Mouse (Mus musculus) cerebellum, adult 11 months (tissue): ENCODE data around the gene Rhou.

Experiments used
- DNase-seq: peaks from one replicate; pipeline ENCODE4 v3.0.0; 2022

Gene Rhou

DNA sequence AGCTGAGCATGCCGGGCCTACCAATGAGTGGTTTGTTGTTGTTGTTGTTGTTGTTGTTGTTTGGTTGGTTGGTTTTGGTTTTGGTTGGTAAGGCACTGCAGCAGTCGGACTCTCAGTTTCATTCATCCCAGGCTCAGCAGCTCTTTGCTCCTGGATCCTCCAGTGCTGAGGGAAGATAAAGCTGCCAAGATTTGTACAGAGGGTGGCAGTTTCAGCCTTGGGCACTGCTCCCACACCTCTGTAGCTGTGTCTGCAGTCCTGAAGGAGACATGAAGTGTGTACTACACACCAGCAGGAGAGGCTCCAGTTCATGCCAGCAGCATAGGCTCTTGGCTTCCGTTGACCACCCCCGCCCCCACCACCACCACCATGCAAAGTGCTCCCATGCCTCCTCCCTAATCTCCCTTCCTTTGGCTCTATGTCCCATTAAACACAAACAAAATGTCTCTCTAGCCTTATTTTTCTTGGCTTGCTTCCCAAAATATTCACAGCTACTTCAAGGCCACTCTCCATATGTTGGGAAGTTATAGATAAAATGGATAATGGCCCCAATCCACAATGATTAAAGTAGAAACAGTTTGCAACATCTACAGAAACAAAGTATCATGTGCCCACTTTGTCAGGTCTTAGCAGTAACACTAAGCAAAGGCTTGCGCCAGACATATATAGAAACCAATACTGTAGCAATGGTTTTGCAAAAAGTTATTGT lies 2.2 kb upstream of the Rhou start:
- DNase-seq: no peak

DNA sequence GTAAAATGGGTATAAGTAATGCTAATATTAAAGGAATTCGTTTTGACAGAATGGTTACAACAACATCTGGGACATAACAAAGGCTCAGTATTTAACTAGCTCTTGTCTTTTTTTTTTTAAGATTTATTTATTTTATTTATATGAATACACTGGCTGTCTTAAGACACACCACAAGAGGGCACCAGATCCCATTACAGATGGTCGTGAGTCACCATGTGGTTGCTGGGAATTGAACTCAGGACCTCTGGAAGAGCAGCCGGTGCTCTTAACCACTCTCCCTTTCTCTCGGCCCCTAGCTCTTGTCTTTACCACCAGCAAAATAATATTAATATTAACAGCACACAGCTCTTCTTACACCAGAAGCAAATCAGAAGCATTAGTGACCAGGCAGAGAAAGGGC lies 1.1 kb upstream of the Rhou start:
- no peak for DNase-seq

DNA sequence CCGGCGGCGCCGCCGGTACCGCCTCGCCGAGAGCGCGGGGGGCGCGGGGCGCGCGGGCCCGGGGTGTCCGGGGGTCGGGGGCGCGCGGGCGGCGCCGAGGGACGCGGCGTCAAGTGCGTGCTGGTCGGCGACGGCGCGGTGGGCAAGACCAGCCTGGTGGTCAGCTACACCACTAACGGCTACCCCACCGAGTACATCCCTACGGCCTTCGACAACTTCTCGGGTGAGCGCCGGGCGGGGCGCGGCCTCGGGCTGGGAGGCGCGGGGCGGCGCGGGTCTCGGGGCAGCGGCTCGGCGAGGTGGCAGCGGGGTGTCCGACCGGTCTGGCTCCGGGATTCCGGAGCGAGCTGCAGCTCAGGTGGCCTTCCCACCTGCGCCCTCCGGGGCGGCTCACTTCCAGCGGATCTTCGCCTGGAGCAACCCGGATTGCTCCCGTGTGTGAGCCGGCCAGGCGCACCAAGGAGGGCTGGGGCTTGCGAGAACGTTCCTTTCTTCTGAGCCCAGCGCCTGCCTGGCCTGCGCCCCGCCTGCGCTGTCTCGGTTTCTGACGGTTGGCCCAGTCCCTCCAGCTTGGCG lies 353 bp downstream of the Rhou start:
- DNase-seq: peak; percentile 53

DNA sequence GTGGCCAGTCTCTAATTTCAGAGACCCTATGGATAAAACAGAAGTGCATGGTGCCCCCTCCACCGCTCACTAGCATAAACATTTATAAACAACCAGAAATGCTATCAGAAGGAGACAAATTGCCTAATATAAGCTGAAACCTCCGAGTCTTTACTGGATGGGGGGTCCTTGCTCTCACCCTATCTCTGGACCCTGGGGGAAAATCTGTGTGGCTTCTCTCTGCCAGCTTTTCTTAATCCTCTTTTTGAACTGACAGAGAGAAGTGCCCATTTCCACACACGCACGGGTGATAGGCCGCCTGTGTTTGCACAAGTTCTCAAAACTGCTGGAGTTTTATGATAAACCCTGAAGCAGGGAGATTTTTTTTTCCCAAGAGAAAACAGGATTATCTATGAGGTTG lies 1.0 kb downstream of the Rhou start:
- DNase-seq: no peak

DNA sequence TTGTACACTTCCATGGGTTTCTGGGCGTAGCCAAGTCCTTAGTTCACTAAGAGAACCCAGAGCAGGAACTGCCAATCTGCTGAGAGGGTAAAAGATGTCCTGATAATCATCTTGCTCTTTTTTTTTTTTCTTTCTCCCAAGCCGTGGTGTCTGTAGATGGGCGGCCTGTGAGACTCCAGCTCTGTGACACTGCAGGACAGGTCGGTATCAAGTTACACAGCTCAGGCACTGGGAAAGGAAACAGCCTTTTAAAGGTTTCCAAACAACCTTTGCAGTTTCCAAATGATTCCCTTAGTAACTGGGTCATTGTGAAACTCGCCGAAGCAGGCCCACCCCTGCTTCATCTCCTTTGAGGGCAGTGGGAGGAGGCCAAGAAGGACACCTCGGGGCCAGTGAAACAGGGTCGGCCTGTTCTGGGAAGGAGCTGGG lies 1.6 kb downstream of the Rhou start:
- no peak for DNase-seq

DNA sequence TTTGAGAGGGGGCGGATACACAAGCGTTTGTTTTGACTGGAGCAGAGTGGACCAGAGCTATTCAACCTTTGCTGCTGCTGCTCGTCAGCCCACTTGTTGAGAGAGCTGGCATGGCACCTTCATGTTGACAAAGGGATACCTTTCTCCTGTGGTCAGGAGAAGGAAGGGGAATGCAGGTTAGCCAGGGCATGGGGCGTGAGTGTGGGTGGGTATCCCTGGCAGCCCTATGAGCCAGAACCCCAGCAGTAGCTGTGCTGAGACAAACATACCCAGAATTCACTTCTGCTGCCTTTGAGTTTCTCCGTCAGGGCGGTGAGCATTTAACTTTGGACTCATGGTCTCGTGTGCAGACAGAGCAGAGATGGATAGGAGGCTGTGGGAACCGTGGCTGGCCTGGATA lies 4.1 kb downstream of the Rhou start:
- DNase-seq: no peak

DNA sequence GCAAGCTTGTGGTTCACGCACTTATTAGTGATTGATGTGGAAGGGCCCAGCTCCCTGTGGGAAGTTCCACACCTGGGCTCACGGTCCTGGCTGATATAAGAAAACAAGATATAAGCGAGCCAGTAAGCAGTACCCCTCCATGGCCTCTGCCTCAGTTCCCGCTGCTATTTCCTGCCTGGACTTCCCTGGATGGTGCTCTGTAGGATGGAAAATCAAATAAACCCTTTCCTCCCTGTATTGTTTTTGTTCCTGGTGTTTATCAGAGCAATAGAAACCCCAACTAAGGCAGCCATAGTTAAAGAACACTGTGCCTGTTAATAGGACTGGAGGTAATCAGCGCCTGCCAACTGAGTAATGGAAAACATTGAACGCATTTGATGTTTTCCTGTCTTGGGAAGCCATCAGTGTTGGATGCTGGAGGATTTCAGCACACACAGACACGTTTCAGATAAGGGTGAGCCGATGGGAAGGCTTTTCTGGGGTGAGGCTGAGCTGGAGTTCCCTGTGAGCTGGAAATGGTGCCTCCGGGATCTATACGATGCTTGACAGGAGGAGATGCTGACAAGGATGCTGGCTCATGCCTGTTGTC lies 5.8 kb downstream of the Rhou start:
- DNase-seq: no peak

DNA sequence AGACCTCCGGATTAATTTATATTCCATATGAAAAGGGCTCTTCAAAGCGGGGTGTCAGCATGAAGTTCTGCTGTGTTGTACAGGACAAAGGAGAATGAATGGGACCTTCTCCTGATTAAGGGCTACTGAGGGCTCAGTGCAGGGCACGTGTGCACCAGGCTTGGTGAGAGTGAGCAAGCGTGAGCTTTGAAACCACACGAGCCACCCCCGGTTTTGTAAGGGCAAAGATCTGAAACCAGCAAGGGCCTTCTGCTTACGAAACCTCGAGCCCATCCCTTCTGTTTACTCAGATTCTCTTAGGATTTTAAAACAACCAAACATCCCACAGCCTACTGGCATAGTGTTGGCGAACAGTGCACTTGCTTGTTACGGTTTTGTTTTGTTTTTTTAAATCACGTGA lies 7.8 kb downstream of the Rhou start:
- no peak for DNase-seq

DNA sequence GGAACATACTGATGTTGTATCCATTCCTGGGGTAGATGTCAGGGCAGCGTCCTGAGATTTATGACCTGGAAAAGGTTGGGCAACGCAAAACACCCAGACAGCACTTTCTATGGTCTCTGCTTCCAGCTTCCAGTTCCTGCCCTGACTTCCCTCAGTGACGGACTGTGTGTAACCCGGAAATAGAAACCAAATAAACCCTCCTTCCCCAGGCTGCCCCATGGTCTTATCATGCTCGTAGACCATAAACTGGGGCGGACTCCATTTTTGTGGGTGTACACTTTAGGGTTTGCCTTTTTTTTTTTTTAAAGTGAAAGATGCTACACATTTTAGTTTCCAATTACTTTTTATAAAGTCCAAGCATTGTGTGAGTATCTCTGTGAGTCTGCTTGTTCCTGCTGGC lies 11.9 kb downstream of the Rhou start:
- DNase-seq: no peak

DNA sequence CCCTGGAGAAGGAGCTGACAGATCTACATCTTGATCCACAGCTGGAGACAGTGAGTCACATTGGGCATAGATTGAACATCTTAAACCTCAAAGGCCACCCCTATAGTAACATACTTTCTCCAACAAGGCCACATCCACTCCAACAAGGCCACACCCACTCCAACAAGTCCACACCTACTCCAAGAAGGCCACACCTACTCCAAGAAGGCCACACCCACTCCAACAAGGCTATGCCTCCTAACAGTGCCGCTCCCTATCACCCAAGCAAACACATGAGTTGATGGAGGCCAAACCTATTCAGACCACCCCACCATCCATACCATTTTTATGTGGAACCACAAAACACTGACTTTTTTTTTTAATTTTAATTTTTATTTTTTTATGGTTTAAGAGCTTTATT lies 13.1 kb downstream of the Rhou start:
- DNase-seq: no peak

DNA sequence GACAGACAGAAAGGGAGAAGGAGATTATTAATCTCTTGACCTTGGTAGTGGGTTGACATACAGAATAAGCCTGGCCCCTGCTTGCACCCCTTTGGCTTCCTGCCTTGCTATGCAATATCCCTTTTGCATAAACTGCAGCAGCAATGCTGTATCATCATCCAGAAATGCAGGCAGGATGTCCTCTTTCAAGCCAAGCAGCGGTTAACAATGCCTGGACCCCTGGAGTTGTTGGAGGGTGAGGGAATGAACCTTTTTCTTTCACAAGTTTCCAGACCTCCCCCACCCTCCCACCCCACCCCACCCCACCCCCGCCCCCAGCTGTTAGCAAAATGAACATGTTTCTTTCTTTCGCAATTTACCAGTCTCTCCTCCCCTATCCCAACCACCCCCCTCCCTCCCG lies 15.0 kb downstream of the Rhou start:
- DNase-seq: no peak

DNA sequence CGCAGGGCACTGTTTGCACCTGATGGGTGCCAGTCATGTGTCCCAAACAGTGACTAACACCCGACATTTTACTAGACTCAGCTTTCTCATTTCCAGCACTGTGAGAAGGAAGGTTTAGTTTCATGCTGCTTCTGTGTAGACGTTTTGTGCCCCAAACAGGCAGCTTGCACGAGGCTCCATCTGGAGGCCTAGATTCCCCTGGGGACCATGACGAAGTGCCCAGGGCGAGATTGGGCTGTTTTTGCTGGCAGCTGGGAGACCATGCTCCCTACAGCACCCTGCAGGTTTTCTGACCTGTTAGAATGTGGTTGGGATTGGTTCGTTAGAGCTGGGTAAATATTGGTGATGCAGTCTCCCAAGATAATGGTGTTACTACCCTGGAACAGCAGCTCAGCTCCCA lies 17.0 kb downstream of the Rhou start:
- no peak for DNase-seq

DNA sequence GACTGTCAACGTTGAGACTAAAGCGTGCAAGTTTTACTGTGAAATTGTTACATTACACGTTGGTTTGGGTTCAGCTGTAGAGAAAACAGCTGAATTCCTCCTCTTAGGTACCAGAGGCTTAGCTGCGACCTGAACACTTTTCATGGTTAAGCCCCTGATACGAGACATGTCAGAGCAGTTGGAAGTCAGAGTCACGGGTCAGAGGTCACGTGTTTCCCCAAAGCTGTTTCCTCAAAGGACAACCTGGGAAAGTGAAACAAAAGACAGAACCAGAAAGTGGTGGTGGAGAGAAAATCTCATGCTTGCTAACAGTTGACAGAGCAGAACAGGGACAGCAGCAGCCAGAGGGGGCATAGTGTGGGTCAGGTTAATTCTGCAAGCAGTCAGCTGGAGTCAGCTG lies 17.7 kb downstream of the Rhou start:
- DNase-seq: no peak

DNA sequence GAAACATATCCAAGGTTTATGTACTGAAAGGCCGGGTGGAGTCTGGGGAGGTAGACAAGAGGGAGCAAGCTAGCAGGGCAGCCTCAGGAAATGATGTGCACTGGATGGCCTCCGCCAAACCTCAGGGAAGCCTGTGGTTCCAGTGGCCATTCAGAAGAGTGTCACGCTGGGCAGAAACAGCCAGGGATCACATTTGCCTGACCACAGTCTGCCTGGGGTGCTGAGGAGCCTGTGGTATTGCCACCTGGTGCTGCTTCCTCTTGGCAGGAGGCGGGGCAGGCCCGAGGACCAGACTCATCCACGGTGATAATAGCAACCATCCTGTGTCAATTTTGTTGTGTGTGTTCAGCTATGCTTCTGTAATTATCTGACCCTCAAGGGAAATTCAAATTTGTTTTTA lies 18.9 kb downstream of the Rhou start:
- DNase-seq: no peak

DNA sequence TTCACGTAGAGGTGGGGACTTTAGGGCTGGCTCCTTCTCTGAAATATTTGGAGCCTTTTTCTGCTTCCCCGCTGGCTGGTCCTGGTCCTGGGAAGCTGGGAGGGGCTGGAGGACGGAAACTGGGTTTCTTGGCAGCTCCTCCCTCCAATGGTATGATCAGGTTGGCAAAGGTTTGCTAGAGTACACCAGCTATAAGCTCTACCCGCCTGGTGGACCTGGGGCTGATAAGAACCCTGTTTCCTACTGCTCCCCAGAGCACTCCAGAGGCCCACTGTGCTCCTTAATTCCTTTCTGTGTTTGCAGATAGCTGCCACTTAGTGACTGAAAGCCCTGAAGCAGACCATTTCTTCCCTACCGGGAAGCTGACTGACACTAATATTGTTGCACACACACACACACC lies 21.9 kb downstream of the Rhou start:
- no peak for DNase-seq

DNA sequence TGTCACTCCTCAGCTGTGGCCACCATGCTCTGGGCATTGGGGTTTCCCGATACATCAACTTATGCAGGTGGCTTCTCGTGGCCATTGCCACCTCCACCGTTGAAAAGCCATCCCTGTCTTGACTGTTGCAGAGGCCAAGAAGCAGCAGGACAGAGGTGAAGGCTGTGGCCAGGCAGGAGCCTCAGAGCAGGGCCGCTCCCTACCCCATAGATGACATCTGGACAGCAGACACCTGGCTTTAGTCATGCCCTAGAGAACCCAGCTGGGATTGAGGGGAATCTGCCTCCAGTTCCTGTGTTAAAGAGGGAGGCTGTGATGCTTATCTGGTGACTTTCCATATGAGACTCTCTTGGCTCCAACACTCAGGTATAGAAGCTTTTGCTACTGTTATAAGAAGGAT lies 24.7 kb downstream of the Rhou start:
- DNase-seq: no peak

DNA sequence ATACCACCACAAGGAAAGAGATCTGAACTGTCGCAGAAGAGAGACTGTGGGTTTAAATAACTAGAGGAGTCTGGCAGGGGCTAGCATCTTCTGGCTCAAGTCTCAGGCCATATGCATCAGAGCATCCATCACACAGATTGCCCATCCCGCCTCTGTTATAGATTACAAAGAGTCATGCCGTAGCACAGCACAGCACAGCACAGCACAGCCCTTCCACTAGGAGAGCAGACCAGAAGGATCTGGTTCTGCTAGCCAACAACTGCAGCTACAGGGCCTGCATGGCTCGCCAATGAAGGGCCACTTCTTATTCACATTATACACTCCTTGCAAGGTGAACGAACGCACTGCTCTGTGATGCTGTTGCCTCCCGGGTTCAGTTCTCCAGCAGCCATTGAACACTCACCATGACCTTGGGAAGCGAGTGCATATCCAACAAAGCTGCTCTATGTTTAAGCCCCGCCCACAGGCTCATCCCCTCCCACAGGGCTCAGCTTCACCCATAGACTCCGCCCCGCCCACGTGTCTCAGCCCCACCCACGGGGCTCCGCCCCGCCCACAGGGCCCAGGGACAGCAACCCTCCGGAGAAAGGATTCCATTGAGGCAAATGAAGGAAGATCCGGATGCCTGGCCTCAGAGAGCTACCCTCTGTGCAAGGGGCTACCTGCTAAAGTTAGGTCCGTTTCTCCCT lies 28.5 kb downstream of the Rhou start:
- DNase-seq: no peak

DNA sequence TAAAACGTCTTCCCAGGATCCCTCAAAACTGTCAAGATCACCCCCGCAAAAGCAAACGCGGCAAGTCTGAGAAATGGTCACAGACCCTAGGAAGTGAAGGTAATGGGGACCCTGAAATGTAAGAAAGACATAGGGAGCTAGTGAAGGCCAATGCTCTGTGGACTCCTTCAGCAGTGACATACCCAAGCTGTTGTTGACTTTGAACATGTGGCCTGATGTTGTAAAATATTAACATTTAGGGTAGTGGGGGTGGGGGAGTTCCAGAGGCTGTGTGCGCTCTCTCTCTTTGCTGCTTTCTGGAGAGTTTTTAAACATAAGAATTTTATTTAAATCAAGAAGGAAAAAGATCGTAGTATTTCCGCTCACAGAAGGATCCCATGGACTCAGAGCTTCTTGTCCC lies 29.6 kb downstream of the Rhou start:
- DNase-seq: no peak

DNA sequence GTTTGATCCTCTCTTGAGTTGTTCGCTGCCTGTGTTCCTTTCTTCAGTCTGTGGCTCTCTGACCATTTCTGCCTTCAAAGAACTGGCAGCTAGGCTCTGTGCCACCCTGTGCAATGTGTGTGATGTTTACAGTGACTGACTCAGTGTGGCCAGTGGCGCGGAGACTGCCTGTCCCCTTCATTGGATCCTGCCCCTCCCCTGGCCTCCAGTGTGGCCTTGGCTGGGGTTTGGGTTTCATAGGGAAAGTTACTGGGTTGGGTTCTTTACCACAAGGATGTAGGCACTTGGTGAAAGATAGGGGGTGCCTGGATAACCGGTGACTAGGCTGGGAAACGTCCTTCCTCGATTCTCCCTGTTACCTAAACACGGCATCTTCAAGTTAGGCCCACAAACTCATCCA lies 31.1 kb downstream of the Rhou start:
- DNase-seq: no peak

DNA sequence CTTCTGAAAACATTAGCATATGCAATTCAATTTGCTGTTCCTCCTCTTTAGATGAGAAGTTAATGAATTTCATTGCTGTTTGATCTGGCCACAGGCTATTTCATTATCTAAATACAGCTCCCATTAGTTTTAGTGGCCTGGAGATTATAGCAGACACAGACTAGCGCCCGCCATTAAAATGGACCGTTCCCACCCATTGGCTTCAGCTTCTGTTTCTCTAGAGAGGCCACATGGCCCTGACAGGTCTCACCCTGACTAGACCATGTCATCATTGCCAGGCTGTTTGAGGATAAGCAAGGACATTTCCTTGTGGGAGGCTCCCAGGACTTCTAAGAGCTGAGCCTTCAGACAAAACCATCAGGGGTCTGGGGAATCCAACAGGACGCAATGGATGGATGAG lies 31.7 kb downstream of the Rhou start:
- no peak for DNase-seq

DNA sequence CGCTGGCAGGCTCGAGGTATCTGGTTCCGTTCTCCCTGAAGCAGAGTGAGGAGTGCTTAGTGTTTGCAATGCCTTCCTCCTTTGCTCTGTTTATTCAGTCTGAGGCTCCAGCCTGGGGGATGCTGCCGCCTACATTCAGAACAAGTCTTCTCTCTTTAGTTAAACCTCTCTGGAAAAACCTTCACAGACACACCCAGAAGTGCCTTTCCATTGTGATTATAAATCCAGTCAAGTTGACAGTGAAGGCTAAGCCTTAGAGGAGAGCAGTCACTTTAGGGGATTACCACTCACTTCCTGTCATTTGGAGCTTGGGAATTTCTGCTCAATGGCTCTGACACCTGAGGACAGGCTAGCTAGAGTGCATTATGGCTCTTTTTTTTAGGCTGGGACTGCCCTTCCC lies 34.1 kb downstream of the Rhou start:
- DNase-seq: no peak

DNA sequence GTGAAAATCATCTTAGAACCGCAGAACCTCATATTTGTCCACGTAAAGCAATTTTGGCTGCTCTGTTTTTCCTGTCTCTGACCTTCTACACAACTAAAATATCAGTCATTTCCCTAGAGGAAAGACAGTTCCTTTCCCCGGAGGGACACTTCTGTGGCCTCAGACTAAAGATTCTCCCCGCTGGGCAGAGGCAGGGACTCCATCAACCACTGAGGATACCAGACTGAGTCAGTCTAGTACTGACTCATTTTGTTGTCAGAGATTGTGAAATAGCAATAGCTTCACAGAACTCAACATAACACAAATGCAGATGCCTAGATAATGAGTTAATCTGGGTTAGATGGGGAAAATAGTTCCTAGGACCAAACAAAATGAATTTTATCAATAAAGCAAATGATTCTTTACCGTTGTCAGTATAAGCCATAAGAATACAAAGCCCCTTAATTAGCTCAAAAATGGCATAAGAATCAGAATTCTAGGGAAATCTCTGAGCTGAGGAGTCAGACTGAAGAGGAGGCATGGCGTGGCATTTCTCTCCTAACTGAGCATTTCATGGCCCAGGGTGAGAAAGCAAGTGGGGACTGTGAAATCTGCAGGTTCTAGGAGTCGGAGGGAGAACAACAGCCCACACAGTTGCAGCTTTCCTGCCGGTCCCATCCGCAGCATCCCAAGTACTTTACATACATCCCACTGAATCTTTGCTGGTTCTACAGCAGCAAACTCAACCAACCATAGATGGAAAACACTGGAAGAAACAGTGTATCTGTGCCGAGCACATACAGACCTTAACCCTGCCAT lies 38.6 kb downstream of the Rhou start:
- DNase-seq: no peak

DNA sequence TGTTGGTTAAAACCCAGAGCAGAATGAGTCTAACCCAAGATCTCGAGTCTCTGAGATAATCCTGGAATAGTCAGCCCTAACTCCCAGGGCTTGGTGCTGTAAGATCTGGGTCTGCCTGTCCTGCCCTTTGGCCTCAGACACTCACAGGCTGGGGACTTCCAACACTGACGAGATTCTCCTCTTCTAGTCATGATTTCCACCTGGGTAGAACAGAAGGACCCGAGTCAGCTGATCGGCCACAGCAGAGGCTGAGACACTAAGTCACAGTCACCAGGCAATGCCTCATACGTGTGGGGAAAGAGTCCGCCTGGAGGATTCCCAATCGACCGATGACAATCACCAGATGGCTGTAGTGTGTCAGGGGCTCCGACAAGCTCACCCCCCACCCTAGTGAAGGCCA lies 42.4 kb downstream of the Rhou start:
- DNase-seq: no peak
